Mouse (Mus musculus) embryonic facial prominence, embryonic 14.5 days (tissue): ENCODE data around the gene Asb18. TPM values are rescaled to one million over a fixed set of nuclear protein-coding genes. Genes with fewer than 3 reads are reported as not detected.
A peak's percentile ranks its signal among the peaks of the same experiment; 100 is the strongest.

Experiments
- ATAC-seq: fragments of 200-750 bp; cut with Nextera tagmentation; 2 replicates; pipeline ENCODE4 v1.8.0; 2017; ENCODE audit warnings: low read depth, moderate number of reproducible peaks, moderate TSS enrichment
- DNase-seq: peaks from one replicate; pipeline ENCODE4 v3.0.0-alpha.2; 2015; ENCODE audit warnings: low spot score
- H3K27ac ChIP-seq: fragments of 300-500 bp; sonication (generic); replicated peaks from 2 replicates; pipeline ENCODE4 v1.5.1; 2014; ENCODE audit warnings: low read depth, mild to moderate bottlenecking, low read length, moderate library complexity
- H3K27me3 ChIP-seq: fragments of 300-500 bp; sonication (generic); replicated peaks from 2 replicates; pipeline ENCODE4 v1.6.1; 2014; ENCODE audit warnings: low read length; ENCODE audit not compliant: control insufficient read depth, insufficient read depth
- H3K36me3 ChIP-seq: fragments of 300-500 bp; sonication (generic); 2 replicates; pipeline ENCODE4 v1.6.1; 2014; ENCODE audit warnings: low read length, mixed read lengths; ENCODE audit not compliant: control insufficient read depth, insufficient read depth
- H3K4me1 ChIP-seq: fragments of 300-500 bp; sonication (generic); 2 replicates; pipeline ENCODE4 v1.6.1; 2014; ENCODE audit warnings: antibody characterized with exemption, low read length; ENCODE audit not compliant: control insufficient read depth, insufficient read depth
- H3K4me2 ChIP-seq: fragments of 300-500 bp; sonication (generic); 2 replicates; pipeline ENCODE4 v1.6.1; 2014; ENCODE audit warnings: low read depth, mild to moderate bottlenecking, low read length, moderate library complexity, mixed read lengths
- H3K4me3 ChIP-seq: fragments of 300-500 bp; sonication (generic); 2 replicates; pipeline ENCODE4 v1.5.1; 2014; ENCODE audit warnings: low read depth, mild to moderate bottlenecking, low read length
- H3K9ac ChIP-seq: fragments of 300-500 bp; sonication (generic); 2 replicates; pipeline ENCODE4 v1.6.1; 2014; ENCODE audit warnings: low read depth, mild to moderate bottlenecking, low read length, moderate library complexity, mixed read lengths
- H3K9me3 ChIP-seq: fragments of 300-500 bp; sonication (generic); 2 replicates; pipeline ENCODE4 v1.6.1; 2016; ENCODE audit warnings: low read length; ENCODE audit not compliant: control insufficient read depth
- WGBS: fragments of 180-500 bp; shearing (Covaris S2); extraction: QIAGEN DNeasy Blood & Tissue Kit; methylation state at CpG from one replicate; pipeline ENCODE4 v1.1.7; 2014; 5-methylcytosine and 5-hydroxymethylcytosine counted together
- polyA plus RNA-seq: library from polyadenylated mRNA; unstranded; fragments of >200 nt; fragmentation: Nextera tagmentation; extraction: Ambion mirVana; gene quantifications from 2 replicates; pipeline ENCODE4 v1.2.1, GENCODE M21; 2014

Gene Asb18
- polyA plus RNA-seq, 1 experiment from 2014 or later: 0.31 TPM

DNA sequence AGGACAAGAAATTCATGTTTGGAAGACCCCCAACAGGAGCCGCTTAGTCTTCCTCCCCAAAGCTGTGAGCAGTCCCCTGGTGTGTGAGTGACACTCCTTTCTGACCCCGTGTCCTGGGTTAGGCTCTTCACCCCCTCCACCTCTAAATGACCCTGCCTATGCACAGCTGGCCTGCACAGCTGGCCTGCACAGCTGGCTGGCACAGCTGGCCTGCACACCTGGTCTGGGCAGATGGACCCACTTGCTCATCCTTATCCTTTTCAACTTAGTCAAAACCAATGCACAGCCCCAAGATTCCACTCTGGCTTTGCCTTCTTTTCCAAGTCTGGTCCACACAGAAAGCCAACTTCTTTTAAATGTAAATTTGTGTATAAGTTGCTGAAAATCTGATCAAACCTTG lies 15.8 kb downstream of the Asb18 start:
- ATAC-seq (no peak), DNase-seq (no peak)
- Histone ChIP-seq H3K9ac (no peak overlapping the region), H3K4me1 (no peaks in the 10 kb centered on the region), H3K27me3 (peaks cover 11% of the 10 kb centered on the region), H3K27ac (no peak overlapping the region), H3K36me3 (no peaks in the 10 kb centered on the region), H3K4me2 (no peak overlapping the region), H3K4me3 (no peak overlapping the region), H3K9me3 (no peaks in the 10 kb centered on the region)
- WGBS: 57% methylated on average over 2 of the region's 2 CpGs

DNA sequence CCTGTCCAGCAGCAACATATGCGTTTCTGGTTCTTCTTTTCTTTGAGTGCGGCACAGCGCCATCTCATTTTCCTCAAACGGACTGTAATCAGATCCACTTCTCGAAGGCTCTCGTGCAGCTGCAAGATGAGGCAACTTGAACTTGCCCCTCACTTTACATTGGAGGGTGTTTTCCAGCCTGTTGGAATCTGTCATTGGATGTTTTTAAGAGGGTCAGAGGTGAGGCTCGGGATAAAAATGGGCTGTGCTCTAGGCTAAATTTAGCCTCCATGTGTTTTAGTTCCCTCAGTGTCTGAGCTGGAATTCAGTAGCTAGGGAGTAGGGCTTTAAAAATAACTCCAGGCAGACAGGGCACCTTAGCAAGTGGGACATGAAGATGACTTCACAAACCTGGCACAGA lies 16.4 kb downstream of the Asb18 start:
- no peaks in the 10 kb centered on the region for H3K9me3 ChIP-seq
- H3K4me2 ChIP-seq: no peak overlapping the region
- no peaks in the 10 kb centered on the region for H3K4me1 ChIP-seq
- peak; percentile 68 for ATAC-seq
- no peak overlapping the region for H3K27ac ChIP-seq
- H3K27me3 ChIP-seq: peaks cover 18% of the 10 kb centered on the region
- H3K9ac ChIP-seq: no peak overlapping the region
- H3K4me3 ChIP-seq: no peak overlapping the region
- DNase-seq: peak; percentile 62
- H3K36me3 ChIP-seq: no peaks in the 10 kb centered on the region
- WGBS: 12% methylated on average over 7 of the region's 7 CpGs

DNA sequence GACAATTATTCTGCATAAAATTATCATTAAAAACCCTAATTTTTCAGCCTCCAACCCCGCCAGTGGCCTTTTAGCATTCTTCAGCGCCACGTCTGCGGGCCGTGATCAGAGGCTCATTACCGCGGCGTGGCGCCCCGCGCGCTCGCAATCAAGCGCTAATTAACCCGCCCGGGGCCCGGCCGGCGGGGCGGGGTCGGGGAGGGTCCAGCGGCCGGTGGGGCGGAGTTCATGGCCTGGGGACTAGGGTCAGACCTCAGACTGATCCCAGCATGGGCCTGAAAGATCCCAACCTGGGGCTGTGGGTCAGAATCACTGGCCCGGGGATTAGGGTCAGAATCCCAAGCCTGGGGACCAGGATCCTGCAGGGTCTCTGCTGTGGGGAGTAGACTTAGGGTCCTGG lies 22.2 kb downstream of the Asb18 start:
- peak overlapping the region; percentile 47 for H3K4me2 ChIP-seq
- H3K27ac ChIP-seq: no peak overlapping the region
- DNase-seq: no peak
- peaks cover 35% of the 10 kb centered on the region for H3K27me3 ChIP-seq
- H3K4me3 ChIP-seq: peak overlapping the region; percentile 23
- ATAC-seq: no peak
- 0% methylated on average over 20 of the region's 25 CpGs for WGBS
- 0 out of 2 replicates have a peak, but pooled peaks cover 3% of the 10 kb centered on the region for H3K4me1 ChIP-seq
- H3K9ac ChIP-seq: 0 out of 2 replicates have a peak overlapping the region, but pooled peaks have one; percentile 19
- no peaks in the 10 kb centered on the region for H3K9me3 ChIP-seq
- H3K36me3 ChIP-seq: no peaks in the 10 kb centered on the region

DNA sequence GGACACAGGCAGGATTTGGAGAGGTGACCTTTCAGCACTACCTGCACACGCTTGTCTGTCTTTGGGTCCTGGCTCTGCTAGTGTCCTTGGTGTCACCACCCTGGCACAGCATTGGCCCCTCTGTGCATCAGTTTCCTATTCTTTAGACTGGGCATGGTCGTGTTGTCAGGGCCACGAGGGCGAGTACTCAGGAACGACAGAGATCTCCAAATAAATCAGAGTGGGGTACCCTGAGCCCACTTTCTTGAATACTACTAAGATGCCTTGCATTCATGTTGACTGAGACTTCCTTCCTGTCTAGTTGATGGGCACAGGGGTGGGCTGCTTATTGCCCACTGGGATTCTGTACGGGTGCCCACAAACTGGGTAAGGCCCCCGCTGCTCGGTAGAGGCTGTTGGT lies 37.2 kb downstream of the Asb18 start:
- WGBS: 90% methylated on average over 8 of the region's 8 CpGs
- DNase-seq (no peak), ATAC-seq (no peak)
- H3K4me1 ChIP-seq: no peaks in the 10 kb centered on the region
- no peaks in the 10 kb centered on the region for H3K27me3 ChIP-seq
- H3K27ac ChIP-seq: no peak overlapping the region
- H3K4me2 ChIP-seq: no peak overlapping the region
- no peak overlapping the region for H3K4me3 ChIP-seq
- no peaks in the 10 kb centered on the region for H3K36me3 ChIP-seq
- no peaks in the 10 kb centered on the region for H3K9me3 ChIP-seq
- H3K9ac ChIP-seq: no peak overlapping the region

DNA sequence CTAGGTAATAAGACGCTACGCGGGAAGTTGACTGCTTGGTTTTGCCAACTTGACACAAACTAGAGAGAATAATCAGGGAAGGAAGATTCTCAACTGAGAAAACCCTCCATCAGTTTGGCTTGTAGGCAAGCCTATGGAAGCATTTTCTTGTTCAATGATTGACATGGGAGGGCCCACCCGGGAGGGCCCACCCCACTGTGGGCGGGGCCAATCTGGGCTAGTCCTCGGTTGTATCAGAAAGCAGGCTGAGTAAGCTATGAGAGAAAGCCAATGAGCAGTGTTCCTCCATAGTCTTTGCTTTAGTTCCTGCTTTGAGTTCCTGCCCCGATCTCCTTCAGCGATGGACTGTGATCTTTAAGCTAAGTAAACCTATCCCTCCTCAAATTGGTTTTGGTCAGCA lies 38.1 kb downstream of the Asb18 start:
- Histone ChIP-seq H3K4me1 (no peaks in the 10 kb centered on the region), H3K9me3 (no peaks in the 10 kb centered on the region), H3K4me3 (no peak overlapping the region), H3K9ac (no peak overlapping the region), H3K27me3 (peaks cover 3% of the 10 kb centered on the region; the same call in 1 of the 2 replicates), H3K27ac (no peak overlapping the region), H3K36me3 (no peaks in the 10 kb centered on the region), H3K4me2 (no peak overlapping the region)
- 76% methylated on average over 8 of the region's 8 CpGs for WGBS
- DNase-seq (no peak), ATAC-seq (no peak)

DNA sequence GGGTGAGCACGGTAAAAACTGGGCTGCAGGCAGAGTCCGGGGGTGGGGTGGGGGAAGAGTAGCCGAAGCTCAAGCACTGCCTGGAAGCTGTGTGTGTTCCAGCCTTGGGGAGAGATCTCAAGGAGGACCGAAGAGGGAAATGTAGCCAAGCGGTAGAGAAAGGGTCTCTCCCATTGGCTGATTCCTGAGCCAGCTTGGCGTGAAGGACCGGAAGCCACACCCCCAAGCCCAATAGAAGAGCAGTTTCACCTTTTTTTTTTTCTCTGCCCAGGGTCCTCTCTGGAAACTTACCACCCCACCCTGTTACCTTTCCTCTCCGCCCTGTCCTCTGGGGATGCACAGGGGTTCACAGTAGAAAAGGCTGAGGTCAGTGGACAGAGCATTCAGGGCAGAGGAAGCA lies 39.9 kb downstream of the Asb18 start:
- 72% methylated on average over 8 of the region's 8 CpGs for WGBS
- no peak overlapping the region for H3K4me3 ChIP-seq
- H3K9ac ChIP-seq: no peak overlapping the region
- DNase-seq (no peak), ATAC-seq (no peak)
- H3K9me3 ChIP-seq: no peaks in the 10 kb centered on the region
- H3K36me3 ChIP-seq: no peaks in the 10 kb centered on the region
- H3K27ac ChIP-seq: no peak overlapping the region
- H3K4me2 ChIP-seq: no peak overlapping the region
- H3K4me1 ChIP-seq: no peaks in the 10 kb centered on the region
- H3K27me3 ChIP-seq: peaks cover 21% of the 10 kb centered on the region

DNA sequence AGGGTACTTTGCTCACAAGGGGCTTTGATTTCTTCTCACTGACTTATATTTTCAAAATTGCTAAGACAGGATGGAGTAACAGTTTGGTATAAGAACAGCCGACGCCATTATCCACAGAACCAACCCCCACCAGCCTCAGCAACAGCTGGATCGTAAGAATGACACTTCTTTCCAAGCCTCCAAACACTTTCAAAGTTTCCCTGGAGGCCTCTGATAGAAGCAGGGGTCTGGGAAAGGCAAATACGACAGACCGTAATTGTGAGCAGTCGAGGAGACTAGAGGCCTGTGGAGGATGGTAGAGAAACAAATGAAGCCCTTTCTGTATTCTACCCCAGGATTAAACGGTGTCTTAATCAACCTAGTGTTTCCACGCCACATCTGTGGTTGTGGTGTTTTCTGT lies 42.6 kb downstream of the Asb18 start:
- Histone ChIP-seq H3K27me3 (peaks cover 47% of the 10 kb centered on the region), H3K9me3 (no peaks in the 10 kb centered on the region), H3K27ac (no peak overlapping the region), H3K4me1 (no peaks in the 10 kb centered on the region), H3K4me3 (no peak overlapping the region), H3K36me3 (no peaks in the 10 kb centered on the region), H3K9ac (no peak overlapping the region), H3K4me2 (no peak overlapping the region)
- DNase-seq: no peak
- no peak for ATAC-seq
- 32% methylated on average over 8 of the region's 8 CpGs for WGBS

DNA sequence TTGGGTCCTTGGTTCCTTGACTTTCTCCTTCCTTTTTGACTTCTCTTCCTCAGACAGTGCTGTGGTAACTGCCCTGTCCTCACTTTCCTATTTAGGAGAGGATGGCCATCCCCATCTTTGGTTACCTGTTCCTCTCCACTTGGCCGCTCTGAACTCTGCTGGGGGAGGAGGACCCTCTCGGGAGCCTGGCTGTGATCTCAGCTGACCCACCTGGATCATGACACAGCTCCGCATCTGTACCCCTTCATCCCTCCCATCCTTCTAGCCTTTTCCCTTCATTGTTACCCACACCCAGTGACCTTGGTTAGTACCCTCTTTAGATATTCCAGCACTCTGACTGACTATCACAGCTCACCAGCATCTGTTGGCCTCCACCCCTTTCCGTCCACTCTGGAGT lies 44.8 kb downstream of the Asb18 start:
- peaks cover 51% of the 10 kb centered on the region for H3K27me3 ChIP-seq
- DNase-seq: no peak
- WGBS: 87% methylated on average over 4 of the region's 4 CpGs

DNA sequence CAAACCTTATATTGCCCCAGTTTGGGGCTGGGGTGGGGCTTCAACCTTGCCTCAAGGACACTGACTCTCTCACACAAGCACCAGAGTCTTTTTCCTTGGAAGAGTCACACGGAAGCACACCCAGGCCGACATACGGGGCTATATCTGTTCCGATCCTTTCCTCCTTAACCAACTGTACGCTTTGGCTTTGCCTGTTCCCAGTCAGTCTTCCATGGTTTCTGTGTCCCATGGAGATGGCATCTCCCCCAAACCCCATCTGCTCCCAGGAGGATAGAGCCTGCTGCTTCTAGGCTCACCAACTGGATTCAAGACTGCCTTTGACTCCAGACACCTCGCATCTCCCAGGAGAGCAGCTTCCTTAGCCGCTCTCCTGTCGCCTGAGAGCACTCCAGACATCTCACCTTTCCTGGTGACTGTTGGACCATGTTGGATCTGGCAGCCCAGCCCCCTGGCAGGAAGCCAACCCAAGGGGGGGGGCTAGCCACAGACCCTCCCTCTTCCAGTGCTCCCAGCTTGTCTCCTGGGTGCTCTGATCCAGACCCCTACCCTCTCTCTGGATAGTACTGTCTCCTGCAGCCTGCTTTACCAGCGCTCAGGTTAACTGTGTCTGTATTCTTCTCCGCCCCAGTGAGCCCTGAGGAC lies 45.3 kb downstream of the Asb18 start:
- H3K27me3 ChIP-seq: peaks cover 51% of the 10 kb centered on the region
- no peaks in the 10 kb centered on the region for H3K9me3 ChIP-seq
- H3K27ac ChIP-seq: no peak overlapping the region
- ATAC-seq: no peak
- H3K4me2 ChIP-seq: peak overlapping the region; percentile 97
- 48% methylated on average over 10 of the region's 10 CpGs for WGBS
- H3K4me1 ChIP-seq: no peaks in the 10 kb centered on the region
- H3K36me3 ChIP-seq: no peaks in the 10 kb centered on the region
- 0 out of 2 replicates have a peak overlapping the region, but pooled peaks have one; percentile 62 for H3K4me3 ChIP-seq
- no peak overlapping the region for H3K9ac ChIP-seq
- DNase-seq: no peak

More for the DNA sequence above, 44.8 kb downstream of the Asb18 start:
- no peak for ATAC-seq
- Histone ChIP-seq H3K4me1 (no peaks in the 10 kb centered on the region), H3K9ac (no peak overlapping the region), H3K27ac (no peak overlapping the region), H3K4me2 (no peak overlapping the region), H3K9me3 (no peaks in the 10 kb centered on the region), H3K36me3 (no peaks in the 10 kb centered on the region), H3K4me3 (no peak overlapping the region)
